Mouse (Mus musculus) cerebellum, adult 9-11 months (tissue): ENCODE measurements around the gene Inpp5b.
"Not testable (repeated sequence)": the region's sequence is repeated elsewhere in the genome, so short reads cannot be mapped to it uniquely, and the experiment has no call there.

Experiments used
- DNase-seq: peaks from one replicate; pipeline ENCODE4 v3.0.0; 2022

The Inpp5b gene

GRCm38 (mm10) chr4:124741376-124742343 is at the start of gene Inpp5b:
Inpp5b (plus strand) TSS chr4:124741850.
- DNase-seq, result peak; percentile 85

- DNase-seq, result no peak
Measured at GRCm38 (mm10) chr4:124692416-124692861, 49.2 kb upstream of the Inpp5b start.

GRCm38 (mm10) chr4:124693135-124693894 is 48.3 kb upstream of the Inpp5b start, which contains the start of gene Utp11:
Utp11 (minus strand) TSS chr4:124693600.
- peak; percentile 87 for DNase-seq

GRCm38 (mm10) chr4:124694572-124694971 is 47.1 kb upstream of the Inpp5b start:
- DNase-seq, result no peak

GRCm38 (mm10) chr4:124695786-124696516 is 45.7 kb upstream of the Inpp5b start:
- no peak for DNase-seq

- no peak for DNase-seq
Measured at GRCm38 (mm10) chr4:124699791-124700190, 41.9 kb upstream of the Inpp5b start.

- DNase-seq, result no peak
Measured at GRCm38 (mm10) chr4:124700248-124700971, 41.2 kb upstream of the Inpp5b start, which contains the start of gene Fhl3. Fhl3 (plus strand) TSS chr4:124700701.

GRCm38 (mm10) chr4:124701052-124701845 is 40.4 kb upstream of the Inpp5b start:
- DNase-seq, result no peak

GRCm38 (mm10) chr4:124701916-124702315 is 39.7 kb upstream of the Inpp5b start:
- no peak for DNase-seq

GRCm38 (mm10) chr4:124703406-124703805 is 38.2 kb upstream of the Inpp5b start:
- no peak for DNase-seq

GRCm38 (mm10) chr4:124703881-124704796 is 37.5 kb upstream of the Inpp5b start:
- no peak for DNase-seq

- no peak for DNase-seq
Measured at GRCm38 (mm10) chr4:124704797-124705474, 36.7 kb upstream of the Inpp5b start.

GRCm38 (mm10) chr4:124705661-124706269 is 35.9 kb upstream of the Inpp5b start:
- no peak for DNase-seq

- DNase-seq, result not testable (repeated sequence)
Measured at GRCm38 (mm10) chr4:124707381-124708199, 34.1 kb upstream of the Inpp5b start.

- DNase-seq, result not testable (repeated sequence)
Measured at GRCm38 (mm10) chr4:124708200-124708517, 33.5 kb upstream of the Inpp5b start.

- no peak for DNase-seq
Measured at GRCm38 (mm10) chr4:124708518-124709477, 32.9 kb upstream of the Inpp5b start.

GRCm38 (mm10) chr4:124709961-124710446 is 31.6 kb upstream of the Inpp5b start:
- DNase-seq, result no peak
